Mouse (Mus musculus) erythroid progenitor cell, adult 5-6 weeks (primary cell): ENCODE data around the gene Col6a2. TPM values are rescaled to one million over a fixed set of nuclear protein-coding genes. Genes with fewer than 3 reads are reported as not detected.

Source experiments
- ATAC-seq: replicated peaks from 2 replicates; pipeline ENCODE4 v1.8.0; 2016; ENCODE audit warnings: moderate number of reproducible peaks, mild to moderate bottlenecking, moderate TSS enrichment, inconsistent platforms; ENCODE audit not compliant: poor library complexity, low FRiP score, severe bottlenecking
- total RNA-seq, 2 experiments: library from RNA; stranded (forward) in 1 of 2; stranded (reverse) in 1 of 2; fragments of 150-400 nt in 1 of 2; fragments of 186-747, 209-891 nt in 1 of 2; gene quantifications; 2 replicates each; pipeline versions ENCODE4 v1.2.3 to v1.2.4; 2015 to 2017; ENCODE audit warnings: low replicate concordance in 2 of 2

The Col6a2 gene
- total RNA-seq (2015; ENCODE audit: low replicate concordance) (not detected in 2 replicates), total RNA-seq (2017; ENCODE audit: low replicate concordance) (not detected in 2 replicates)

- ATAC-seq, result no peak
Measured at GRCm38 (mm10) chr10:76622928-76623680, at the start of gene Col6a2. Gene Col6a2 (minus strand): TSS chr10:76623630.

- no peak for ATAC-seq
Measured at GRCm38 (mm10) chr10:76671939-76672338, 48.5 kb upstream of the Col6a2 start.

- ATAC-seq, result no peak
Measured at GRCm38 (mm10) chr10:76668947-76669284, 45.5 kb upstream of the Col6a2 start.

GRCm38 (mm10) chr10:76668261-76668946 is 45.0 kb upstream of the Col6a2 start:
- no peak for ATAC-seq

GRCm38 (mm10) chr10:76667197-76667805 is 43.9 kb upstream of the Col6a2 start:
- ATAC-seq, result no peak

- no peak for ATAC-seq
Measured at GRCm38 (mm10) chr10:76665551-76665950, 42.1 kb upstream of the Col6a2 start.

- ATAC-seq, result no peak
Measured at GRCm38 (mm10) chr10:76664156-76665115, 41.0 kb upstream of the Col6a2 start.

- ATAC-seq, result no peak
Measured at GRCm38 (mm10) chr10:76653345-76654336, 30.2 kb upstream of the Col6a2 start.

GRCm38 (mm10) chr10:76650662-76651342 is 27.4 kb upstream of the Col6a2 start:
- no peak for ATAC-seq

- no peak for ATAC-seq
Measured at GRCm38 (mm10) chr10:76648738-76649137, 25.3 kb upstream of the Col6a2 start.

- ATAC-seq, result no peak
Measured at GRCm38 (mm10) chr10:76647390-76647789, 24.0 kb upstream of the Col6a2 start.

GRCm38 (mm10) chr10:76645686-76646085 is 22.3 kb upstream of the Col6a2 start:
- no peak for ATAC-seq

- ATAC-seq, result no peak
Measured at GRCm38 (mm10) chr10:76645066-76645465, 21.6 kb upstream of the Col6a2 start.

- ATAC-seq, result no peak
Measured at GRCm38 (mm10) chr10:76643999-76644398, 20.6 kb upstream of the Col6a2 start.

GRCm38 (mm10) chr10:76643446-76643845 is 20.0 kb upstream of the Col6a2 start:
- ATAC-seq, result no peak

- ATAC-seq, result no peak
Measured at GRCm38 (mm10) chr10:76642628-76643434, 19.4 kb upstream of the Col6a2 start.

- ATAC-seq, result no peak
Measured at GRCm38 (mm10) chr10:76641894-76642627, 18.6 kb upstream of the Col6a2 start.
